Mouse (Mus musculus) erythroid progenitor cell, adult 5-6 weeks (primary cell): ENCODE measurements around the gene Mob3b. TPM values are rescaled to one million over a fixed set of nuclear protein-coding genes. Genes with fewer than 3 reads are reported as not detected.
"Not testable (repeated sequence)": the region's sequence is repeated elsewhere in the genome, so short reads cannot be mapped to it uniquely, and the experiment has no call there.

ENCODE experiments used
- ATAC-seq: replicated peaks from 2 replicates; pipeline ENCODE4 v1.8.0; 2016; ENCODE audit warnings: moderate number of reproducible peaks, mild to moderate bottlenecking, moderate TSS enrichment, inconsistent platforms; ENCODE audit not compliant: poor library complexity, low FRiP score, severe bottlenecking
- total RNA-seq, 2 experiments: library from RNA; stranded (forward) in 1 of 2; stranded (reverse) in 1 of 2; fragments of 150-400 nt in 1 of 2; fragments of 186-747, 209-891 nt in 1 of 2; gene quantifications; 2 replicates each; pipeline versions ENCODE4 v1.2.3 to v1.2.4; 2015 to 2017; ENCODE audit warnings: low replicate concordance in 2 of 2

The Mob3b gene
- total RNA-seq, 2 experiments from 2014 or later = under 0.01 to 1.4 TPM

- ATAC-seq = no peak
Measured at GRCm38 (mm10) chr4:34984377-34984776, 172.9 kb downstream of the Mob3b start.

- ATAC-seq = no peak
Measured at GRCm38 (mm10) chr4:34983511-34983910, 173.8 kb downstream of the Mob3b start.

GRCm38 (mm10) chr4:34981301-34982172, 175.7 kb downstream of the Mob3b start:
- ATAC-seq = no peak

GRCm38 (mm10) chr4:34980461-34981039, 176.7 kb downstream of the Mob3b start:
- no peak for ATAC-seq

GRCm38 (mm10) chr4:34976916-34977702, 180.2 kb downstream of the Mob3b start:
- ATAC-seq = no peak

- ATAC-seq = no peak
Measured at GRCm38 (mm10) chr4:34976331-34976778, 180.9 kb downstream of the Mob3b start.

GRCm38 (mm10) chr4:34974795-34975194, 182.5 kb downstream of the Mob3b start:
- no peak for ATAC-seq

- no peak for ATAC-seq
Measured at GRCm38 (mm10) chr4:34967541-34967940, 189.7 kb downstream of the Mob3b start.

GRCm38 (mm10) chr4:34966336-34966957, 190.8 kb downstream of the Mob3b start:
- ATAC-seq = no peak

GRCm38 (mm10) chr4:34964906-34965305, 192.4 kb downstream of the Mob3b start:
- no peak for ATAC-seq

GRCm38 (mm10) chr4:34963999-34964398, 193.3 kb downstream of the Mob3b start:
- no peak for ATAC-seq

- no peak for ATAC-seq
Measured at GRCm38 (mm10) chr4:34960781-34961560, 196.3 kb downstream of the Mob3b start.

GRCm38 (mm10) chr4:34959477-34959876, 197.8 kb downstream of the Mob3b start:
- ATAC-seq = no peak

- no peak for ATAC-seq
Measured at GRCm38 (mm10) chr4:34958155-34959028, 198.9 kb downstream of the Mob3b start.

- ATAC-seq = no peak
Measured at GRCm38 (mm10) chr4:34953716-34954115, 203.6 kb downstream of the Mob3b start.

- no peak for ATAC-seq
Measured at GRCm38 (mm10) chr4:34947181-34947580, 210.1 kb downstream of the Mob3b start.

GRCm38 (mm10) chr4:34941046-34941445, 216.2 kb downstream of the Mob3b start:
- no peak for ATAC-seq

GRCm38 (mm10) chr4:34928386-34928785, 228.9 kb downstream of the Mob3b start:
- ATAC-seq = not testable (repeated sequence)
